ENCODE assay signal across 8 mouse cellular contexts in genomic region chr5:100079040-100079930, GRCm38 (mm10). TPM values are rescaled to one million over a fixed set of nuclear protein-coding genes. Genes with fewer than 3 reads are reported as not detected.
DNase-seq lines count a peak whose midpoint lies in the region; ATAC-seq and TF ChIP-seq lines count a peak whose summit lies in the region.

No protein-coding gene starts in this region.

- no peak for TF ChIP-seq CTCF in brain, embryonic 14.5 days (IDR thresholded peaks at IDR 0.05; ENCODE audit: borderline replicate concordance, extremely low read depth, insufficient read depth, insufficient read length)

- H3K9me3 ChIP-seq in forebrain, embryonic 16.5 days (ENCODE audit: control insufficient read depth, low read length): no peaks in the 10 kb centered on the region
- H3K9me3 ChIP-seq in midbrain, embryonic 11.5 days (ENCODE audit: control insufficient read depth, low read length): no peaks in the 10 kb centered on the region

- TF ChIP-seq POLR2A in brain, embryonic 14.5 days (IDR thresholded peaks at IDR 0.05; ENCODE audit: borderline replicate concordance, extremely low read depth, insufficient read depth, insufficient read length, poor library complexity, severe bottlenecking): no peak

- intact Hi-C loops in left cerebral cortex, postnatal 25 days (cut with DNase I): no loop called here

- H3K27me3 ChIP-seq in forebrain, embryonic 16.5 days (replicated peaks; ENCODE audit: control insufficient read depth, insufficient read depth, low read length): no peaks in the 10 kb centered on the region
- no peaks in the 10 kb centered on the region for H3K27me3 ChIP-seq in midbrain, embryonic 11.5 days (ENCODE audit: control insufficient read depth, insufficient read depth, low read length)

- peaks cover 14% of the 10 kb centered on the region for H3K4me1 ChIP-seq in forebrain, embryonic 16.5 days (replicated peaks; ENCODE audit: control insufficient read depth, insufficient read depth, low read length)
- H3K4me1 ChIP-seq in midbrain, embryonic 11.5 days (ENCODE audit: control insufficient read depth, insufficient read depth, low read length): no peaks in the 10 kb centered on the region

- DNase-seq in left cerebral cortex, postnatal 25 days (ENCODE audit: low spot score in 2 of 2): peak; percentile 38 to 58
- no peak for DNase-seq in left cerebral cortex, adult 9 months (ENCODE audit: low spot score in 2 of 2)
- peak; percentile 56 for DNase-seq in brain, embryonic 14.5 days (ENCODE audit: low read depth)
- peak; percentile 24 for DNase-seq in kidney, postnatal 10 days
- peak; percentile 90 for DNase-seq in midbrain, embryonic 11.5 days (ENCODE audit: low spot score, missing footprints)
- peak; percentile 36 for DNase-seq in yolk sac, embryonic 10.5 days (ENCODE audit: low spot score)
- DNase-seq in layer of hippocampus, postnatal 25 days (ENCODE audit: extremely low spot score in 1 of 2, low spot score in 1 of 2): no peak

- H3K4me2 ChIP-seq in forebrain, embryonic 16.5 days (ENCODE audit: low read length): peak overlapping the region; percentile 35
- H3K4me2 ChIP-seq in midbrain, embryonic 11.5 days: peak overlapping the region; percentile 49

- H3K4me3 ChIP-seq in forebrain, embryonic 16.5 days (replicated peaks; ENCODE audit: low read length): peak overlapping the region; percentile 6
- H3K4me3 ChIP-seq in midbrain, embryonic 11.5 days (ENCODE audit: low read depth, low read length): peak overlapping the region; percentile 26

- H3K36me3 ChIP-seq in forebrain, embryonic 16.5 days (ENCODE audit: control insufficient read depth, insufficient read depth): no peaks in the 10 kb centered on the region
- no peaks in the 10 kb centered on the region for H3K36me3 ChIP-seq in midbrain, embryonic 11.5 days (ENCODE audit: control insufficient read depth, insufficient read depth, low read length)

- no peak overlapping the region for H3K27ac ChIP-seq in forebrain, embryonic 16.5 days (ENCODE audit: low read length)
- no peak overlapping the region for H3K27ac ChIP-seq in midbrain, embryonic 11.5 days (ENCODE audit: low read depth, low read length)

- WGBS in forebrain, embryonic 16.5 days: 37% methylated on average over 36 of the region's 36 CpGs
- WGBS in midbrain, embryonic 11.5 days: 30% methylated on average over 36 of the region's 36 CpGs

- peak overlapping the region; percentile 0; the same call in 1 of the 2 replicates for H3K9ac ChIP-seq in forebrain, embryonic 16.5 days (replicated peaks; ENCODE audit: low read depth, low read length)
- peak overlapping the region; percentile 54 for H3K9ac ChIP-seq in midbrain, embryonic 11.5 days (ENCODE audit: low read length)

- peak; percentile 45 for ATAC-seq in forebrain, embryonic 16.5 days
- ATAC-seq in midbrain, embryonic 11.5 days (ENCODE audit: low FRiP score): peak; percentile 50; the same call in 1 of the 2 replicates

RNA-seq across cellular contexts. Expression of gene Enoph1, which starts 39.5 kb away (rescaled TPM):
- 10 to 100 TPM; 50.3 to 57.4 TPM for total RNA-seq in left cerebral cortex, postnatal 25 days (2021)
- polyA plus RNA-seq in brain, embryonic 14.5 days (2012; rRNA removed): 57.5 and 59.5 TPM in 2 replicates
- 68.0 and 69.1 TPM in 2 replicates for polyA plus RNA-seq in forebrain, embryonic 16.5 days (2015; fragmentation: Nextera tagmentation; extraction: Ambion mirVana)
- 43.2 and 44.5 TPM in 2 replicates for polyA plus RNA-seq in midbrain, embryonic 11.5 days (2014; fragmentation: Nextera tagmentation; extraction: Ambion mirVana)
- 10 to 100 TPM; 50.2 to 54.9 TPM for total RNA-seq in layer of hippocampus, postnatal 25 days (2021)

RNA-seq across cellular contexts. Expression of gene Hnrnpdl, which starts 39.8 kb away (rescaled TPM):
- 100 to 1,000 TPM; 145 to 156 TPM for total RNA-seq in left cerebral cortex, postnatal 25 days (2021)
- polyA plus RNA-seq in brain, embryonic 14.5 days (2012; rRNA removed): 454 and 560 TPM in 2 replicates
- polyA plus RNA-seq in forebrain, embryonic 16.5 days (2015; fragmentation: Nextera tagmentation; extraction: Ambion mirVana): 246 and 250 TPM in 2 replicates
- 289 and 297 TPM in 2 replicates for polyA plus RNA-seq in midbrain, embryonic 11.5 days (2014; fragmentation: Nextera tagmentation; extraction: Ambion mirVana)
- total RNA-seq in layer of hippocampus, postnatal 25 days (2021): 100 to 1,000 TPM; 161 to 197 TPM

Comparison
In these comparisons a context has a peak if more than half of its experiments do, and no peak if none do; other contexts are left out.
1. DNase-seq: peak in left cerebral cortex, postnatal 25 days (2 of 2), brain, embryonic 14.5 days (single experiment), kidney, postnatal 10 days (single experiment), midbrain, embryonic 11.5 days (single experiment) and yolk sac, embryonic 10.5 days (single experiment); none in left cerebral cortex, adult 9 months (0 of 2) and layer of hippocampus, postnatal 25 days (0 of 2).